Mouse (Mus musculus): ENCODE results near the gene Gls.

GRCm38 (mm10) chr1:52156351-52156750 is 76.7 kb downstream of the Gls start:
- TF ChIP-seq POLR2A (IDR thresholded peaks at IDR 0.05; ENCODE audit: insufficient read length, low read depth) (no peak), USF1 (IDR thresholded peaks at IDR 0.05; ENCODE audit: low read depth) (no peak), POLR2AphosphoS2 (IDR thresholded peaks at IDR 0.05; ENCODE audit: insufficient read length, low read depth) (no peak), TCF12 (IDR thresholded peaks at IDR 0.05; ENCODE audit: insufficient read depth, poor library complexity, severe bottlenecking) (no peak), TCF3 (IDR thresholded peaks at IDR 0.05; ENCODE audit: insufficient read length, low read depth) (no peak), MYOG (IDR thresholded peaks at IDR 0.05; ENCODE audit: control insufficient read depth in 1 of 3, insufficient read depth in 1 of 3, insufficient read length in 2 of 3, low read depth in 2 of 3) (no peak), CEBPB (IDR thresholded peaks at IDR 0.05; ENCODE audit: insufficient read depth, poor library complexity, severe bottlenecking) (no peak), E2F4 (IDR thresholded peaks at IDR 0.05; ENCODE audit: insufficient read depth) (no peak), MAX (IDR thresholded peaks at IDR 0.05; ENCODE audit: low read depth) (no peak), MYOD1 (IDR thresholded peaks at IDR 0.05; ENCODE audit: control insufficient read depth in 1 of 3, insufficient read length in 2 of 3, low read depth in 2 of 3) (no peak), REST (IDR thresholded peaks at IDR 0.05; ENCODE audit: insufficient read depth, insufficient read length) (no peak)

Data from myocyte (in vitro differentiated cells).